Mouse (Mus musculus) inflammation-experienced regulatory T-cells, adult 6 months (primary cell): ENCODE results near the gene Ivns1abp. TPM values are rescaled to one million over a fixed set of nuclear protein-coding genes. Genes with fewer than 3 reads are reported as not detected.
"Not testable (repeated sequence)": the region's sequence is repeated elsewhere in the genome, so short reads cannot be mapped to it uniquely, and the experiment has no call there.

Experiments
- ATAC-seq: one replicate; pipeline ENCODE4 v1.8.0; 2017
- polyA plus RNA-seq, 3 experiments: library from polyadenylated mRNA; unstranded; fragments of 100-300 nt; shearing (Covaris generic); gene quantifications; one replicate each; pipeline ENCODE4 v1.2.1; 2017

The Ivns1abp gene
- polyA plus RNA-seq, 3 experiments from 2014 or later, result 119 to 141 (median 125) TPM

- ATAC-seq, result no peak
Measured at GRCm38 (mm10) chr1:151342968-151343367, 1.3 kb upstream of the Ivns1abp start.

- ATAC-seq, result peak; percentile 40
Measured at GRCm38 (mm10) chr1:151343571-151344282, 550 bp upstream of the Ivns1abp start.

GRCm38 (mm10) chr1:151345109-151345862 is 1.0 kb downstream of the Ivns1abp start:
- peak; percentile 63 for ATAC-seq

GRCm38 (mm10) chr1:151345863-151346195 is 1.6 kb downstream of the Ivns1abp start:
- ATAC-seq, result no peak

- peak; percentile 4 for ATAC-seq
Measured at GRCm38 (mm10) chr1:151346681-151347127, 2.4 kb downstream of the Ivns1abp start.

- not testable (repeated sequence) for ATAC-seq
Measured at GRCm38 (mm10) chr1:151348293-151348692, 4.0 kb downstream of the Ivns1abp start.

GRCm38 (mm10) chr1:151352911-151353310 is 8.6 kb downstream of the Ivns1abp start:
- peak; percentile 88 for ATAC-seq

- no peak for ATAC-seq
Measured at GRCm38 (mm10) chr1:151355994-151356393, 11.7 kb downstream of the Ivns1abp start.

GRCm38 (mm10) chr1:151359374-151359773 is 15.1 kb downstream of the Ivns1abp start:
- ATAC-seq, result no peak

- ATAC-seq, result no peak
Measured at GRCm38 (mm10) chr1:151366944-151367605, 22.8 kb downstream of the Ivns1abp start.

GRCm38 (mm10) chr1:151367721-151368324 is 23.5 kb downstream of the Ivns1abp start:
- ATAC-seq, result no peak

GRCm38 (mm10) chr1:151368444-151368843 is 24.2 kb downstream of the Ivns1abp start:
- no peak for ATAC-seq

- no peak for ATAC-seq
Measured at GRCm38 (mm10) chr1:151370573-151370972, 26.3 kb downstream of the Ivns1abp start.

- ATAC-seq, result no peak
Measured at GRCm38 (mm10) chr1:151371543-151371942, 27.3 kb downstream of the Ivns1abp start.

GRCm38 (mm10) chr1:151372823-151373222 is 28.5 kb downstream of the Ivns1abp start:
- no peak for ATAC-seq

- ATAC-seq, result no peak
Measured at GRCm38 (mm10) chr1:151377353-151377752, 33.1 kb downstream of the Ivns1abp start.

GRCm38 (mm10) chr1:151390029-151390428 is 45.8 kb downstream of the Ivns1abp start:
- ATAC-seq, result no peak

GRCm38 (mm10) chr1:151409827-151410226 is 65.5 kb downstream of the Ivns1abp start:
- ATAC-seq, result no peak

Other genes starting within 250 kb of the Ivns1abp start
- under 1 TPM in 1 of 3 experiments, not detected in 2; 0.34 TPM for gene Gm47985, start 161.9 kb upstream of the Ivns1abp start, polyA plus RNA-seq
- not detected for gene Gm8947, start 152.1 kb upstream of the Ivns1abp start, polyA plus RNA-seq
- gene Gm47995, start 146.0 kb upstream of the Ivns1abp start, polyA plus RNA-seq, result not detected
- not detected for gene 3110040M04Rik, start 140.4 kb upstream of the Ivns1abp start, polyA plus RNA-seq
- gene Gm47996, start 134.3 kb upstream of the Ivns1abp start, polyA plus RNA-seq, result not detected
- 10 to 100 TPM; 38.3 to 57.7 (median 45.1) TPM for gene Swt1, start 84.0 kb downstream of the Ivns1abp start, polyA plus RNA-seq
- gene Trmt1l, start 84.1 kb downstream of the Ivns1abp start, polyA plus RNA-seq, result 10 to 100 TPM; 34.3 to 48.4 (median 45.0) TPM
- gene Rnf2, start 156.5 kb downstream of the Ivns1abp start, polyA plus RNA-seq, result 100 to 1,000 TPM in 2 of 3 experiments, 10 to 100 TPM in 1; 67.6 to 115 (median 110) TPM
- 10 to 100 TPM; 49.9 to 96.7 (median 68.7) TPM for gene Fam129a, start 226.7 kb downstream of the Ivns1abp start, polyA plus RNA-seq